Mouse (Mus musculus) gastrocnemius, postnatal 36 days (tissue): Measurements from ENCODE around the gene Dpp9. TPM values are rescaled to one million over a fixed set of nuclear protein-coding genes. Genes with fewer than 3 reads are reported as not detected.

Source experiments
- DNase-seq, 2 experiments: peaks; one replicate each; pipeline ENCODE4 v3.0.0; 2022
- intact Hi-C: fragments of 180-260 bp; cut with DNase I; formaldehyde crosslinking; loops from one replicate; pipeline ENCODE4 v1.15.1; 2025
- microRNA-seq, 2 experiments: library from miRNA; unstranded; fragments of <30 nt; microRNA quantifications; one replicate each; pipeline ENCODE4 v1.2.0; 2021
- total RNA-seq, 2 experiments: library from RNA; stranded (reverse); gene quantifications; 2 replicates each; pipeline ENCODE4 v1.2.3; 2021

The Dpp9 gene
- total RNA-seq, 2 experiments from 2014 or later, result 31.6 to 32.2 TPM

GRCm38 (mm10) chr17:56147420-56147819 lies 71.3 kb downstream of the Dpp9 start:
- intact Hi-C loops, result no loop called here
- DNase-seq, result no peak

- intact Hi-C loops, result no loop called here
- DNase-seq, result no peak
Measured at GRCm38 (mm10) chr17:56146131-56146530, 72.6 kb downstream of the Dpp9 start.

- intact Hi-C loops, result no loop called here
- DNase-seq, result no peak
Measured at GRCm38 (mm10) chr17:56144546-56144945, 74.2 kb downstream of the Dpp9 start.

GRCm38 (mm10) chr17:56141702-56142605 lies 76.8 kb downstream of the Dpp9 start:
- intact Hi-C loops, result loop anchor here (2.0 kb wide), 1 partner anchor 17 kb away; no protein-coding TSS in a partner anchor
- DNase-seq, result no peak

GRCm38 (mm10) chr17:56139858-56140595 lies 78.7 kb downstream of the Dpp9 start, which contains the start of gene Sema6b:
Gene Sema6b, minus strand, starts transcription at chr17:56140343.
- intact Hi-C loops, result loop anchor here (2.0 kb wide), 1 partner anchor 19 kb away; no protein-coding TSS in a partner anchor
- peak in 1 of 2 experiments; percentile 49 for DNase-seq

- intact Hi-C loops, result no loop called here
- no peak for DNase-seq
Measured at GRCm38 (mm10) chr17:56139355-56139754, 79.3 kb downstream of the Dpp9 start.

GRCm38 (mm10) chr17:56137839-56138613 lies 80.7 kb downstream of the Dpp9 start:
- DNase-seq, result no peak
- intact Hi-C loops, result no loop called here

Small RNA genes within 50 kb of the gene (microRNA-seq; reads per million reads assigned to microRNA genes)
- 0 reads per million in 2 experiments for gene Gm44397
- gene Mir7b, result 5.7 to 10.4 reads per million in 2 experiments

Other genes with a start within 250 kb of the Dpp9 start
- not detected for gene Shd, start 248.4 kb downstream of the Dpp9 start, total RNA-seq
- not detected for gene Fsd1, start 232.4 kb downstream of the Dpp9 start, total RNA-seq
- 1 to 10 TPM; 2.5 to 3.0 TPM for gene Stap2, start 213.3 kb downstream of the Dpp9 start, total RNA-seq
- 10 to 100 TPM; 40.6 to 50.2 TPM for gene Mpnd, start 213.2 kb downstream of the Dpp9 start, total RNA-seq
- 10 to 100 TPM in 1 of 2 experiments, 1 to 10 TPM in 1; 9.9 to 10.6 TPM for gene Sh3gl1, start 182.3 kb downstream of the Dpp9 start, total RNA-seq
- 1 to 10 TPM; 1.3 to 1.4 TPM for gene Chaf1a, start 178.5 kb downstream of the Dpp9 start, total RNA-seq
- 10 to 100 TPM; 47.7 to 50.9 TPM for gene Ubxn6, start 143.9 kb downstream of the Dpp9 start, total RNA-seq
- gene Hdgfl2, start 139.3 kb downstream of the Dpp9 start, total RNA-seq, result 10 to 100 TPM; 20.2 to 26.5 TPM
- gene Plin4, start 109.1 kb downstream of the Dpp9 start, total RNA-seq, result 100 to 1,000 TPM; 242 to 290 TPM
- gene Plin5, start 101.3 kb downstream of the Dpp9 start, total RNA-seq, result 10 to 100 TPM; 26.5 to 43.5 TPM
- gene Lrg1, start 96.9 kb downstream of the Dpp9 start, total RNA-seq, result 10 to 100 TPM; 14.9 to 15.7 TPM
- 1 to 10 TPM; 2.8 to 2.9 TPM for gene Sema6b, start 78.6 kb downstream of the Dpp9 start, total RNA-seq
- gene Tnfaip8l1, start 56.4 kb downstream of the Dpp9 start, total RNA-seq, result under 1 TPM; 0.41 to 0.64 TPM
- 10 to 100 TPM; 16.9 to 17.6 TPM for gene Mydgf, start 35.0 kb downstream of the Dpp9 start, total RNA-seq
- gene Fem1a, start 37.9 kb upstream of the Dpp9 start, total RNA-seq, result 100 to 1,000 TPM; 152 TPM
- gene Ticam1, start 57.9 kb upstream of the Dpp9 start, total RNA-seq, result 1 to 10 TPM; 2.0 to 3.2 TPM
- gene Plin3, start 74.0 kb upstream of the Dpp9 start, total RNA-seq, result 10 to 100 TPM; 44.4 to 45.7 TPM
- gene Arrdc5, start 81.4 kb upstream of the Dpp9 start, total RNA-seq, result not detected
- gene Uhrf1, start 84.4 kb upstream of the Dpp9 start, total RNA-seq, result 1 to 10 TPM; 1.4 to 3.0 TPM
- gene Kdm4b, start 107.2 kb upstream of the Dpp9 start, total RNA-seq, result 10 to 100 TPM; 26.0 to 29.8 TPM